Mouse (Mus musculus) MEL (cell line): Measurements from ENCODE around the gene Foxj3. TPM values are rescaled to one million over a fixed set of nuclear protein-coding genes. Genes with fewer than 3 reads are reported as not detected.

ENCODE experiments used
- DNase-seq: peaks from one replicate; pipeline ENCODE4 v3.0.0; 2011; ENCODE audit warnings: low read depth, low spot score
- H3K27ac ChIP-seq: 2 replicates; pipeline ENCODE4 v1.5.1; 2012; ENCODE audit warnings: low read depth, mild to moderate bottlenecking, control low read depth, low read length, moderate library complexity; ENCODE audit not compliant: control insufficient read depth
- H3K27me3 ChIP-seq, 2 experiments: fragments of 150-350 bp in 1 of 2; sonication (generic) in 1 of 2; 2 replicates each; pipeline ENCODE4 v1.6.1; 2012; ENCODE audit warnings: low read length in 2 of 2, mild to moderate bottlenecking in 2 of 2, improper control_type of control experiment in 1 of 2, moderate library complexity in 1 of 2; ENCODE audit not compliant: insufficient read depth in 2 of 2, control insufficient read depth in 1 of 2
- H3K36me3 ChIP-seq, 2 experiments: 2 replicates each; pipeline ENCODE4 v1.6.1; 2012 to 2014; ENCODE audit warnings: low read length in 2 of 2, improper control_type of control experiment in 1 of 2, inconsistent platforms in 1 of 2, mild to moderate bottlenecking in 1 of 2; ENCODE audit not compliant: insufficient read depth in 2 of 2, control insufficient read depth in 1 of 2
- H3K4me1 ChIP-seq, 2 experiments: fragments of 150-350 bp in 1 of 2; sonication (generic) in 1 of 2; 2 replicates each; pipeline ENCODE4 v1.6.1; 2012; ENCODE audit warnings: low read length in 2 of 2, improper control_type of control experiment in 1 of 2, mild to moderate bottlenecking in 1 of 2; ENCODE audit not compliant: insufficient read depth in 2 of 2, control insufficient read depth in 1 of 2
- H3K4me3 ChIP-seq, 2 experiments: fragments of 150-350 bp in 1 of 2; sonication (generic) in 1 of 2; 2 replicates each; pipeline ENCODE4 v1.5.1; 2012; ENCODE audit warnings: low read depth in 2 of 2, low read length in 2 of 2, mild to moderate bottlenecking in 2 of 2, moderate library complexity in 2 of 2, control low read depth in 1 of 2, improper control_type of control experiment in 1 of 2; ENCODE audit not compliant: control insufficient read depth in 1 of 2, insufficient read depth in 1 of 2
- H3K79me2 ChIP-seq: 2 replicates; pipeline ENCODE4 v1.6.1; 2012; ENCODE audit warnings: mild to moderate bottlenecking, low read length, moderate library complexity; ENCODE audit not compliant: control insufficient read depth, poor library complexity, insufficient read depth
- H3K9ac ChIP-seq: 2 replicates; pipeline ENCODE4 v1.6.1; 2012; ENCODE audit warnings: low read depth, mild to moderate bottlenecking, control low read depth, low read length, moderate library complexity; ENCODE audit not compliant: control insufficient read depth, poor library complexity, severe bottlenecking
- H3K9me3 ChIP-seq: fragments of 150-350 bp; sonication (generic); replicated peaks from 2 replicates; pipeline ENCODE4 v1.6.1; 2012; ENCODE audit warnings: mild to moderate bottlenecking, low read length, improper control_type of control experiment, moderate library complexity; ENCODE audit not compliant: insufficient read depth
- BHLHE40 ChIP-seq: IDR thresholded peaks from 2 replicates; pipeline ENCODE4 v1.6.1; 2012; ENCODE audit warnings: low read depth, mild to moderate bottlenecking, inconsistent platforms, low read length, improper control_type of control experiment, borderline replicate concordance
- CHD1 ChIP-seq: IDR thresholded peaks from 2 replicates; pipeline ENCODE4 v1.6.1; 2012; ENCODE audit warnings: low read depth, mild to moderate bottlenecking, inconsistent platforms, low read length, improper control_type of control experiment
- CHD2 ChIP-seq: IDR thresholded peaks from 2 replicates; pipeline ENCODE4 v1.6.1; 2011; ENCODE audit warnings: low read length, improper control_type of control experiment
- E2F4 ChIP-seq: IDR thresholded peaks from 2 replicates; pipeline ENCODE4 v1.6.1; 2011; ENCODE audit warnings: low read depth, low read length, improper control_type of control experiment, borderline replicate concordance
- ELF1 ChIP-seq: IDR thresholded peaks from 2 replicates; pipeline ENCODE4 v1.6.1; 2014; ENCODE audit warnings: low read depth, mild to moderate bottlenecking, inconsistent platforms, low read length, improper control_type of control experiment, moderate library complexity
- EP300 ChIP-seq, 2 experiments: IDR thresholded peaks; 2 replicates each; pipeline ENCODE4 v1.6.1; 2011; ENCODE audit warnings: improper control_type of control experiment in 2 of 2, low read length in 2 of 2, low read depth in 1 of 2, mild to moderate bottlenecking in 1 of 2
- ETS1 ChIP-seq: IDR thresholded peaks from 2 replicates; pipeline ENCODE4 v1.6.1; 2012; ENCODE audit warnings: low read depth, mild to moderate bottlenecking, inconsistent platforms, low read length, improper control_type of control experiment, moderate library complexity
- GABPA ChIP-seq: IDR thresholded peaks from 2 replicates; pipeline ENCODE4 v1.6.1; 2012; ENCODE audit warnings: low read depth, mild to moderate bottlenecking, inconsistent platforms, low read length, improper control_type of control experiment, moderate library complexity
- HCFC1 ChIP-seq: IDR thresholded peaks from 2 replicates; pipeline ENCODE4 v1.6.1; 2012; ENCODE audit warnings: low read depth, mild to moderate bottlenecking, inconsistent platforms, low read length, improper control_type of control experiment, moderate library complexity
- JUND ChIP-seq: IDR thresholded peaks from 2 replicates; pipeline ENCODE4 v1.6.1; 2011; ENCODE audit warnings: low read depth, mild to moderate bottlenecking, improper control_type of control experiment, low read length
- MAX ChIP-seq: IDR thresholded peaks from 2 replicates; pipeline ENCODE4 v1.6.1; 2011; ENCODE audit warnings: low read length, improper control_type of control experiment
- MAZ ChIP-seq: IDR thresholded peaks from 2 replicates; pipeline ENCODE4 v1.6.1; 2012; ENCODE audit warnings: low read depth, mild to moderate bottlenecking, inconsistent platforms, low read length, improper control_type of control experiment
- MYB ChIP-seq: IDR thresholded peaks from 2 replicates; pipeline ENCODE4 v1.6.1; 2011; ENCODE audit warnings: mild to moderate bottlenecking, low read depth, low read length, improper control_type of control experiment
- MYC ChIP-seq: IDR thresholded peaks from 2 replicates; pipeline ENCODE4 v1.6.1; 2011; ENCODE audit warnings: low read depth, mild to moderate bottlenecking, low read length, improper control_type of control experiment, moderate library complexity
- NELFE ChIP-seq: IDR thresholded peaks from 2 replicates; pipeline ENCODE4 v1.6.1; 2011; ENCODE audit warnings: low read depth, low read length, improper control_type of control experiment
- NRF1 ChIP-seq: IDR thresholded peaks from 2 replicates; pipeline ENCODE4 v1.6.1; 2014; ENCODE audit warnings: low read depth, mild to moderate bottlenecking, inconsistent platforms, low read length, improper control_type of control experiment, moderate library complexity; ENCODE audit not compliant: poor library complexity, insufficient read depth, severe bottlenecking
- POLR2AphosphoS2 ChIP-seq: IDR thresholded peaks from 2 replicates; pipeline ENCODE4 v1.6.1; 2011; ENCODE audit warnings: low read length, improper control_type of control experiment
- RAD21 ChIP-seq: IDR thresholded peaks from 2 replicates; pipeline ENCODE4 v1.6.1; 2011; ENCODE audit warnings: mild to moderate bottlenecking, low read depth, low read length, improper control_type of control experiment
- RCOR1 ChIP-seq: IDR thresholded peaks from 2 replicates; pipeline ENCODE4 v1.6.1; 2012; ENCODE audit warnings: low read depth, mild to moderate bottlenecking, inconsistent platforms, low read length, improper control_type of control experiment
- SIN3A ChIP-seq: IDR thresholded peaks from 2 replicates; pipeline ENCODE4 v1.6.1; 2012; ENCODE audit warnings: low read length, improper control_type of control experiment, inconsistent platforms
- SMC3 ChIP-seq: IDR thresholded peaks from 2 replicates; pipeline ENCODE4 v1.6.1; 2011; ENCODE audit warnings: low read depth, low read length, improper control_type of control experiment
- TBP ChIP-seq: IDR thresholded peaks from 2 replicates; pipeline ENCODE4 v1.8.0; 2011; ENCODE audit warnings: low read depth, low read length, improper control_type of control experiment
- TCF12 ChIP-seq: IDR thresholded peaks from 2 replicates; pipeline ENCODE4 v1.6.1; 2014; ENCODE audit warnings: low read depth, mild to moderate bottlenecking, inconsistent platforms, low read length, improper control_type of control experiment, moderate library complexity
- UBTF ChIP-seq: IDR thresholded peaks from 2 replicates; pipeline ENCODE4 v1.6.1; 2012; ENCODE audit warnings: low read depth, mild to moderate bottlenecking, inconsistent platforms, low read length, improper control_type of control experiment, moderate library complexity, borderline replicate concordance; ENCODE audit not compliant: insufficient read depth
- USF1 ChIP-seq: IDR thresholded peaks from 2 replicates; pipeline ENCODE4 v1.6.1; 2014; ENCODE audit warnings: low read depth, mild to moderate bottlenecking, inconsistent platforms, low read length, improper control_type of control experiment, moderate library complexity
- ZC3H11A ChIP-seq: IDR thresholded peaks from 2 replicates; pipeline ENCODE4 v1.6.1; 2012; ENCODE audit warnings: low read depth, mild to moderate bottlenecking, inconsistent platforms, low read length, improper control_type of control experiment
- ZNF384 ChIP-seq: IDR thresholded peaks from 2 replicates; pipeline ENCODE4 v1.6.1; 2012; ENCODE audit warnings: low read depth, mild to moderate bottlenecking, inconsistent platforms, low read length, improper control_type of control experiment
- polyA plus RNA-seq, 2 experiments: library from polyadenylated mRNA; stranded (reverse) in 1 of 2; unstranded in 1 of 2; fragments of >175 nt in 1 of 2; fragments of >200 nt in 1 of 2; gene quantifications; 2 replicates each; pipeline versions ENCODE4 v1.2.1 to v1.2.4; 2012; ENCODE audit warnings: low replicate concordance in 2 of 2, low read depth in 1 of 2; ENCODE audit not compliant: insufficient read length in 2 of 2, insufficient read depth in 1 of 2, missing spikeins in 1 of 2
- total RNA-seq: library from RNA; depleted of rRNA; stranded (reverse); fragments of 300-350 nt; gene quantifications from 2 replicates; pipeline ENCODE4 v1.2.3, GENCODE M21; 2012

Foxj3 gene
- total and polyA plus RNA-seq, 3 experiments = 11.0 to 27.0 TPM; not detected in 1

- H3K9me3 ChIP-seq = no peaks in the 10 kb centered on the region
- TF ChIP-seq GABPA (no peak), TBP (no peak), ZNF384 (no peak), RCOR1 (no peak), NRF1 (no peak), MYC (no peak), UBTF (no peak), SIN3A (no peak), HCFC1 (no peak), MAX (no peak), CHD2 (no peak), MAZ (no peak), POLR2AphosphoS2 (no peak), E2F4 (no peak), ELF1 (no peak), USF1 (no peak)
- TF ChIP-seq, all 39 proteins: peak for 0
- H3K79me2 ChIP-seq = peaks cover 5% of the 10 kb centered on the region; the same call in 1 of the 2 replicates
- H3K36me3 ChIP-seq = peaks cover 4 to 15% of the 10 kb centered on the region in 2 experiments
- no peaks in the 10 kb centered on the region for H3K4me1 ChIP-seq
- DNase-seq = no peak
- H3K9ac ChIP-seq = no peak overlapping the region
- H3K4me3 ChIP-seq = no peak overlapping the region
- H3K27me3 ChIP-seq = no peaks in the 10 kb centered on the region
- no peak overlapping the region for H3K27ac ChIP-seq
Observed at GRCm38 (mm10) chr4:119590027-119590426, 53.2 kb downstream of the Foxj3 start.

DNA sequence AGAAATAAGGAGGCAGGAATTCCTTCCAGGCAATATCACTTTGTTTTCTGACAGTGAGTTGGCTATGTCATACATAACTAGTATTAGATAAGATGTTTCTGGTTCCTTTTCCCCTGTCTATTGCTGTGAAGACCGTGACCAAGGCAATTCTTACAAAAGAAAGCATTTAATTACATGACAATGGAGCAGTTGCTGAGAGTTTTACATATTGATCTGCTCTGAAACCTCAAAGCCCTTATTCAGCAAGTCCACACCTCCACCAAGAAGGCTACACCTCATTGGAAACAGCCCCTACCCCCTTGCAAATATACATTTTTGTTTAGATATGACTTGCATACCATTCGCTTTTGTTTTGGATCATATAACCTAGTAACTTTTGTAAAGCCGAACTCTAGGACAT is 55.7 kb downstream of the Foxj3 start:
- TF ChIP-seq MAZ (no peak), NELFE (no peak), E2F4 (no peak), MYB (no peak), SMC3 (no peak), ETS1 (no peak), CHD2 (no peak), ZNF384 (no peak), BHLHE40 (no peak), GABPA (no peak), ZC3H11A (no peak), HCFC1 (no peak), TCF12 (no peak), JUND (no peak), EP300 (IDR thresholded peaks at IDR 0.05; ENCODE audit: low read depth in 1 of 2, low read length in 2 of 2) (no peak), RAD21 (no peak), CHD1 (no peak)
- H3K27ac ChIP-seq = no peak overlapping the region

More for the DNA sequence above, 55.7 kb downstream of the Foxj3 start:
- Histone ChIP-seq H3K4me3 (no peak overlapping the region), H3K36me3 (peaks cover 4 to 7% of the 10 kb centered on the region in 2 experiments), H3K9me3 (no peaks in the 10 kb centered on the region), H3K4me1 (no peaks in the 10 kb centered on the region), H3K9ac (no peak overlapping the region), H3K79me2 (peaks cover 5% of the 10 kb centered on the region; the same call in 1 of the 2 replicates), H3K27me3 (no peaks in the 10 kb centered on the region)
- no peak for DNase-seq
